Comparison of ENCODE assay signal across 9 mouse cellular contexts in genomic region chr9:42573616-42574350, GRCm38 (mm10).
A peak's percentile ranks its signal among the peaks of the same experiment; 100 is the strongest.
DNase-seq lines count a peak whose midpoint lies in the region; ATAC-seq and TF ChIP-seq lines count a peak whose summit lies in the region.
"Had no signal": no experiment of that assay in that cellular context is flagged by ENCODE, and none has a peak within 500 bp of the region (broad histone marks: within the 10 kb centered on the region; RNA-seq: fewer than 3 reads in every experiment).

No protein-coding gene starts in this region.

- H3K36me3 ChIP-seq in kidney, adult 2 months (ENCODE audit: control insufficient read depth, insufficient read depth, low read length) = no peaks in the 10 kb centered on the region
- no peaks in the 10 kb centered on the region for H3K36me3 ChIP-seq in forebrain, embryonic 14.5 days (ENCODE audit: control insufficient read depth, insufficient read depth, low read length)
- no peaks in the 10 kb centered on the region for H3K36me3 ChIP-seq in limb, embryonic 10.5 days
- H3K36me3 ChIP-seq: stomach, embryonic 15.5 days had no signal

- H3K4me3 ChIP-seq in kidney, adult 2 months (ENCODE audit: insufficient read depth, low read depth, low read length) = no peak overlapping the region
- no peak overlapping the region for H3K4me3 ChIP-seq in forebrain, embryonic 14.5 days (ENCODE audit: low read depth, low read length)
- peak overlapping the region; percentile 33 for H3K4me3 ChIP-seq in limb, embryonic 10.5 days
- H3K4me3 ChIP-seq: stomach, embryonic 15.5 days had no signal

- TF ChIP-seq CTCF in kidney, adult 2 months (conservative IDR thresholded peaks at IDR 0.05; ENCODE audit: insufficient read depth, insufficient read length, low read depth, low read length) = no peak

- DNase-seq in kidney, adult 2 months = peak; percentile 43
- no peak for DNase-seq in kidney, postnatal 10 days
- peak; percentile 15 for DNase-seq in forebrain, embryonic 14.5 days (ENCODE audit: low spot score)
- peak; percentile 35 for DNase-seq in limb, embryonic 10.5 days (ENCODE audit: low spot score)
- DNase-seq in retina, postnatal 1 day = peak; percentile 53
- no peak for DNase-seq in MN1 (ENCODE audit: low spot score)
- DNase-seq in layer of hippocampus, adult 8-10 months (ENCODE audit: low spot score in 2 of 2) = no peak
- no peak for DNase-seq in cerebellum, postnatal 4 days (ENCODE audit: low spot score in 2 of 2)

- TF ChIP-seq POLR2A in kidney, adult 2 months (IDR thresholded peaks at IDR 0.05; ENCODE audit: low read depth, low read length) = no peak

- H3K4me2 ChIP-seq in forebrain, embryonic 14.5 days (ENCODE audit: low read length) = peak overlapping the region; percentile 26
- H3K4me2 ChIP-seq: stomach, embryonic 15.5 days had no signal

- H3K27me3 ChIP-seq in kidney, adult 2 months (replicated peaks; ENCODE audit: control insufficient read depth, insufficient read depth, low read length) = no peaks in the 10 kb centered on the region
- 0 out of 2 replicates have a peak, but pooled peaks cover 3% of the 10 kb centered on the region for H3K27me3 ChIP-seq in forebrain, embryonic 14.5 days (replicated peaks; ENCODE audit: control insufficient read depth, insufficient read depth, low read length)
- H3K27me3 ChIP-seq in limb, embryonic 10.5 days (ENCODE audit: low read depth, poor library complexity, severe bottlenecking) = peaks cover 7% of the 10 kb centered on the region; the same call in 1 of the 2 replicates
- H3K27me3 ChIP-seq: stomach, embryonic 15.5 days had no signal

- WGBS in kidney, adult 2 months = 44% methylated on average over 14 of the region's 14 CpGs
- 23% methylated on average over 14 of the region's 14 CpGs for WGBS in forebrain, embryonic 14.5 days
- 46% methylated on average over 14 of the region's 14 CpGs for WGBS in limb, embryonic 10.5 days

- ATAC-seq in forebrain, embryonic 14.5 days = peak; percentile 57

- H3K9me3 ChIP-seq in forebrain, embryonic 14.5 days (replicated peaks; ENCODE audit: control insufficient read depth, low read length) = no peaks in the 10 kb centered on the region
- no peaks in the 10 kb centered on the region for H3K9me3 ChIP-seq in limb, embryonic 10.5 days (replicated peaks)
- H3K9me3 ChIP-seq: stomach, embryonic 15.5 days had no signal

- H3K9ac ChIP-seq in forebrain, embryonic 14.5 days (ENCODE audit: low read length) = peak overlapping the region; percentile 25; the same call in 1 of the 2 replicates
- H3K9ac ChIP-seq: stomach, embryonic 15.5 days had no signal

- H3K4me1 ChIP-seq in kidney, adult 2 months (ENCODE audit: control insufficient read depth, insufficient read depth, low read length) = no peaks in the 10 kb centered on the region; the same call in 1 of the 2 replicates
- H3K4me1 ChIP-seq in forebrain, embryonic 14.5 days (ENCODE audit: control insufficient read depth, insufficient read depth, low read length) = peaks cover 12% of the 10 kb centered on the region; the same call in 1 of the 2 replicates
- peaks cover 16% of the 10 kb centered on the region for H3K4me1 ChIP-seq in limb, embryonic 10.5 days

- no peak overlapping the region for H3K27ac ChIP-seq in kidney, adult 2 months (ENCODE audit: insufficient read depth, low read depth, low read length)
- H3K27ac ChIP-seq in forebrain, embryonic 14.5 days (ENCODE audit: low read depth, low read length) = no peak overlapping the region; the same call in 1 of the 2 replicates
- no peak overlapping the region; the same call in 1 of the 2 replicates for H3K27ac ChIP-seq in limb, embryonic 10.5 days
- H3K27ac ChIP-seq: stomach, embryonic 15.5 days had no signal

Comparison
In these comparisons a context has a peak if more than half of its experiments do, and no peak if none do; other contexts are left out.
1. DNase-seq: peak in kidney, adult 2 months (single experiment), forebrain, embryonic 14.5 days (single experiment), limb, embryonic 10.5 days (single experiment) and retina, postnatal 1 day (single experiment); none in kidney, postnatal 10 days (single experiment), MN1 (single experiment), layer of hippocampus, adult 8-10 months (0 of 2) and cerebellum, postnatal 4 days (0 of 2).